Comparison of ENCODE assay signal across 11 mouse cellular contexts in genomic region chr8:70394269-70394998, GRCm38 (mm10). TPM values are rescaled to one million over a fixed set of nuclear protein-coding genes. Genes with fewer than 3 reads are reported as not detected.
"Had no signal": no experiment of that assay in that cellular context is flagged by ENCODE, and none has a peak within 500 bp of the region (broad histone marks: within the 10 kb centered on the region; RNA-seq: fewer than 3 reads in every experiment).

No protein-coding gene starts in this region.

- H3K4me3 ChIP-seq: kidney, embryonic 15.5 days; liver, embryonic 15.5 days; midbrain, embryonic 13.5 days; neural tube, embryonic 12.5 days had no signal

- H3K27ac ChIP-seq: kidney, embryonic 15.5 days; liver, embryonic 15.5 days; midbrain, embryonic 13.5 days; neural tube, embryonic 12.5 days had no signal

- DNase-seq: kidney, postnatal 14 days; lung, adult 2 months; lung, postnatal 36 days; thymus, adult 18-20 months; thymus, postnatal 14 days had no signal

- ATAC-seq: lung, postnatal 0 days; midbrain, embryonic 13.5 days had no signal

RNA-seq across cellular contexts. Expression of gene Comp, which starts 21.1 kb away (rescaled TPM):
- total RNA-seq: megakaryocyte progenitor cell, adult 5-6 weeks had no signal
